Mouse (Mus musculus) ES-Bruce4 (cell line): ENCODE results near the gene Crabp2. TPM values are rescaled to one million over a fixed set of nuclear protein-coding genes. Genes with fewer than 3 reads are reported as not detected.
"Not testable (repeated sequence)": the region's sequence is repeated elsewhere in the genome, so short reads cannot be mapped to it uniquely, and the experiment has no call there.

ENCODE experiments used
- H3K27ac ChIP-seq: 2 replicates; pipeline ENCODE4 v1.5.1; 2012; ENCODE audit warnings: low read length, inconsistent platforms; ENCODE audit not compliant: insufficient read depth
- H3K27me3 ChIP-seq: 2 replicates; pipeline ENCODE4 v1.6.1; 2012; ENCODE audit warnings: mild to moderate bottlenecking, low read length, inconsistent platforms; ENCODE audit not compliant: control insufficient read depth, poor library complexity, insufficient read depth, severe bottlenecking
- H3K36me3 ChIP-seq: 2 replicates; pipeline ENCODE4 v1.6.1; 2012; ENCODE audit warnings: inconsistent platforms, mild to moderate bottlenecking, low read length, moderate library complexity; ENCODE audit not compliant: control insufficient read depth, poor library complexity, insufficient read depth, severe bottlenecking
- H3K4me1 ChIP-seq: one replicate; pipeline ENCODE4 v1.8.1; 2011; ENCODE audit warnings: low read length; ENCODE audit not compliant: control insufficient read depth, insufficient read depth
- H3K4me3 ChIP-seq: 2 replicates; pipeline ENCODE4 v1.5.1; 2011; ENCODE audit warnings: low read depth, mild to moderate bottlenecking, low read length
- H3K9ac ChIP-seq: 2 replicates; pipeline ENCODE4 v1.6.1; 2012; ENCODE audit warnings: low read depth, mild to moderate bottlenecking, inconsistent platforms; ENCODE audit not compliant: poor library complexity, severe bottlenecking
- H3K9me3 ChIP-seq: replicated peaks from 2 replicates; pipeline ENCODE4 v1.6.1; 2012; ENCODE audit warnings: mild to moderate bottlenecking, low read length, inconsistent platforms; ENCODE audit not compliant: control insufficient read depth, poor library complexity, insufficient read depth, severe bottlenecking
- CTCF ChIP-seq: IDR thresholded peaks from one replicate; pipeline ENCODE4 v1.8.1; 2011; ENCODE audit warnings: low read depth, low read length
- EP300 ChIP-seq: IDR thresholded peaks from 2 replicates; pipeline ENCODE4 v1.6.1; 2011; ENCODE audit warnings: low read depth, low read length; ENCODE audit not compliant: insufficient read depth
- POLR2A ChIP-seq: IDR thresholded peaks from one replicate; pipeline ENCODE4 v1.8.1; 2011; ENCODE audit warnings: low read length; ENCODE audit not compliant: insufficient read depth
- polyA plus RNA-seq: library from polyadenylated mRNA; stranded (reverse); fragments of >200 nt; gene quantifications from 2 replicates; pipeline ENCODE4 v1.2.4, GENCODE M21; 2011; ENCODE audit warnings: low read depth; ENCODE audit not compliant: missing spikeins, insufficient read depth, insufficient read length

Crabp2 gene
- polyA plus RNA-seq, result 11.9 and 12.0 TPM in 2 replicates

DNA sequence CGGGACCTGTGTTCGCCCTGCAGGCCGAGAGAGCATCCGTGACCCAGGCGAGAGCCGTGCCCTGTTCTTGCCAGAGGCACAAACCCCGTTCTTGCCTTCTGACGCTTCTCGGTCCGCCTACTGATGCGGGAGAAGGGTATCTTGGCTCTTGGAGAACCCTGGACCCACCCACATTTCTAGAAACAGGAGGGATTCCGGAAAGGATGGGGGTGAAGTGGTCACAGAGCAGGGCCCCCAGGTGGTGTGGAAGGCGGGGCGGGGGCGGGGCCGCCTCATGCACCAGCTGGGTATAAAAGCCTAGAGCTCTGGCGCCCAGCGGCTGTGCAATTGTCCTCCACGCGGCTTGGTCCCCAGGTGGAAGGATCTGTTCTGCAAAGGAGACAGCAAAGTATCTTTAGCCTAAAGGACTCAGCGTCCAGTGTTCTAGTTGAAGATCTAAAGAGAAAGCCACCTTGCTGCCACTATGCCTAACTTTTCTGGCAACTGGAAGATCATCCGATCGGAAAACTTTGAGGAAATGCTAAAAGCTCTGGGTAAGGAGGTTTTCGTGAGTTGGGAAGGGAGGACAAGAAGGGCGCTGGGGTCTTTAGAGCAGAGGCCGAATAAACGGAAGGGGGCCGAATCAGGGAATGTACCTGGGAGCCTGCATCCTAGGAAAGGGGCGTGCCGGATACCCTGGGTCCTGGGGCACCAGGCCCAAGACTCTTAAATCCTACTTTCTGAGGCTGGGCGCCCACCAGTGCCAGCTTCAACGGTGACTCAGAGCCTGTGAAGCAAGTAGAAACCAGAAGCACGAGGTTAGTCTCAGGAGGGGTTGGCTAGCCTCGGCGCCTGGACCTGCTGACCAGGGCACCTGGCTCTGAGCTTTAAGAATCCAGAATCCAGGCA lies at the start of gene Crabp2:
Crabp2 (plus strand) TSS at position 289 of the 888 bp plus-strand sequence.
- H3K9ac ChIP-seq, result peak within 1 kb of the TSS; percentile 49
- TF ChIP-seq CTCF (no peak), EP300 (no peak), POLR2A (no peak)
- H3K4me3 ChIP-seq, result peak within 1 kb of the TSS; percentile 47
- H3K27ac ChIP-seq, result no peak within 1 kb of the TSS
- H3K4me1 ChIP-seq, result peaks cover 13% of the 10 kb centered on the region
- no peaks in the 10 kb centered on the region; the same call in 1 of the 2 replicates for H3K27me3 ChIP-seq
- no peaks in the 10 kb centered on the region for H3K9me3 ChIP-seq
- H3K36me3 ChIP-seq, result no peaks in the 10 kb centered on the region

DNA sequence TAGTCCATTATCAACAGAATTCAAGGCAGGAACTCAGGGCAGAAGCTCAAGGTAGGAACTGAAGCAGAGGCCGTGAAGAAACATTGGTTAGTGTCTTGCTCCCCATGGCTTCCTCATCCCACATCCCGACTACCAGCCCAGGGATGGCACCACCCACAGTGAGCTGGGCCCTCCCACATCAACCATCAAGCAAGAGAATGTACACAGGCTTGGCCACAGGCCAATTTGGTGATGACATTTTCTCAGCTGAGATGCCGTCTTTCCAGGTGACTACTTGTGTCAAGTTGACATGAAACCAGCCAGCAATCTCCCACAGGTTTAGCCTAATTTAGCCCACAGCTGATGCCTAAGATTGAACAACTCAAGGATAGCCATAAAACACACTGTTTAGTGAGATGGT lies 49.2 kb upstream of the Crabp2 start:
- H3K27ac ChIP-seq, result no peak overlapping the region
- H3K9me3 ChIP-seq, result no peaks in the 10 kb centered on the region
- H3K4me3 ChIP-seq, result no peak overlapping the region
- H3K4me1 ChIP-seq, result no peaks in the 10 kb centered on the region
- no peaks in the 10 kb centered on the region for H3K36me3 ChIP-seq
- no peak overlapping the region for H3K9ac ChIP-seq
- TF ChIP-seq CTCF, result no peak
- TF ChIP-seq EP300, result no peak
- no peaks in the 10 kb centered on the region for H3K27me3 ChIP-seq

DNA sequence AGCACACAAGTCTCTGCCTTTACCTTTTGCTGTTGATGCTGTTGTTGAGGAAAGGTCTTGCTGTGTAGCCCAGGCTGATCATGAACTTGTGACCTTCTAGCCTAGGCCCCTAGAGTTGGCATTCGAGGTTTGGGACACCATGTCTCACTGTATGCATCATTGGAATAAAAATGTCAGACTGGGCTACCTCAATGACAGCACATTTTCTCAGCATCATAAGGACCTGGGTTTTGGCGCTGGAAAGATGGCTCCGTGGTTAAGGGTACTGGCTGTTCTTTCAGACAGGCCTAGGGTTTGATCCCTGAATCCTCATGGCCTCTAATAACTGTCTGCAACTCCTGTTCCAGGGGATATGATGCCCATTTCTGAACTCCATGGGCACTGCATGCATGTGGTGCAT lies 48.7 kb upstream of the Crabp2 start:
- TF ChIP-seq EP300, result no peak
- TF ChIP-seq POLR2A, result no peak
- TF ChIP-seq CTCF, result no peak
- H3K9ac ChIP-seq, result no peak overlapping the region
- no peaks in the 10 kb centered on the region for H3K4me1 ChIP-seq
- no peaks in the 10 kb centered on the region for H3K9me3 ChIP-seq
- no peak overlapping the region for H3K4me3 ChIP-seq
- H3K27ac ChIP-seq, result no peak overlapping the region
- no peaks in the 10 kb centered on the region for H3K36me3 ChIP-seq
- H3K27me3 ChIP-seq, result no peaks in the 10 kb centered on the region

DNA sequence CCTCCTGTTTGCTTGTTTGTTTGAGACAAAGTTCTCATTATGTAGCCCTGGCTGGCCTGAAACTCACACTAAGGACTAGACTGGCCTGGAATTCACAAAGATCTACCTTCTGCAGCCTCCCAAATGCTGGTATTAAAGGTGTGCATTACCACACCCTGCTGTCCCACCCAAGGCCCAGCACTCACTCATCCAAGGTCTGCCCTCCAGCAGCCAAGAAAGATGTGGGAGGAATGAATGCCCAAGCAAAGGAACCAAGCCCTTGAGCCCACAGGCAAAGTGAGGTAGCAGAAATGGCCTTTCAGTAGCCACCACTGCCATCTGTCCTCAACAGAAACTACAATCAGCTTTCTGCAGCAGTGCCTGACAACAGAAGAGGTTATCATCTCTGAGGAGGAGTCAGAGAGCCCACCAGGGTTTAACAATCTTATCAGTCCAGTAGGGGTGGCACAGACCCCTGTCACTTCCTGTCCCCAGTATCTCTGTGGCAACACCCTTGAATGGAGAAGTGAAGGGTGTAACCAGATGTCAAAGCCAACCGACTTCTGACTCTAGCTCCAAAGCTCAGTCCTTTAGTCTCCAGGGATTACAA lies 47.3 kb upstream of the Crabp2 start:
- Histone ChIP-seq H3K4me1 (no peaks in the 10 kb centered on the region), H3K4me3 (no peak overlapping the region), H3K9me3 (no peaks in the 10 kb centered on the region), H3K9ac (no peak overlapping the region), H3K27ac (no peak overlapping the region), H3K36me3 (no peaks in the 10 kb centered on the region), H3K27me3 (no peaks in the 10 kb centered on the region)
- TF ChIP-seq CTCF (no peak), POLR2A (no peak), EP300 (no peak)

- H3K27ac ChIP-seq, H3K9me3 ChIP-seq, H3K9ac ChIP-seq, H3K36me3 ChIP-seq, H3K27me3 ChIP-seq, H3K4me3 ChIP-seq, H3K4me1 ChIP-seq: not testable (repeated sequence)
Measured at GRCm38 (mm10) chr3:87901959-87902358, 46.5 kb upstream of the Crabp2 start.

GRCm38 (mm10) chr3:87903821-87904220 lies 44.6 kb upstream of the Crabp2 start:
- Histone ChIP-seq H3K4me1 (no peaks in the 10 kb centered on the region), H3K9ac (peak overlapping the region; percentile 24; the same call in 1 of the 2 replicates), H3K36me3 (no peaks in the 10 kb centered on the region), H3K4me3 (no peak overlapping the region), H3K9me3 (no peaks in the 10 kb centered on the region), H3K27ac (no peak overlapping the region), H3K27me3 (no peaks in the 10 kb centered on the region)
- TF ChIP-seq EP300, result no peak
- no peak for TF ChIP-seq POLR2A
- no peak for TF ChIP-seq CTCF
